Mouse (Mus musculus): ENCODE results near the gene Snx33. TPM values are rescaled to one million over a fixed set of nuclear protein-coding genes. Genes with fewer than 3 reads are reported as not detected.
"Not testable (repeated sequence)": the region's sequence is repeated elsewhere in the genome, so short reads cannot be mapped to it uniquely, and the experiment has no call there.

The Snx33 gene
- polyA plus RNA-seq (2016; fragmentation: Nextera tagmentation; extraction: Ambion mirVana) = 9.3 and 11.6 TPM in 2 replicates

- Histone ChIP-seq H3K27ac (peak within 1 kb of the TSS; percentile 96), H3K9me3 (replicated peaks) (no peaks in the 10 kb centered on the region), H3K36me3 (peaks cover 31% of the 10 kb centered on the region), H3K4me3 (peak within 1 kb of the TSS; percentile 76), H3K27me3 (ENCODE audit: low read depth, poor library complexity, severe bottlenecking) (no peaks in the 10 kb centered on the region), H3K4me1 (peaks cover 50% of the 10 kb centered on the region)
- WGBS = under 1% methylated on average over 50 of the region's 50 CpGs
- DNase-seq (ENCODE audit: low spot score) = peak; percentile 94
Observed at GRCm38 (mm10) chr9:56928041-56928811, at the start of gene Snx33. TSS of gene Snx33 (minus strand) at chr9:56928371.

DNA sequence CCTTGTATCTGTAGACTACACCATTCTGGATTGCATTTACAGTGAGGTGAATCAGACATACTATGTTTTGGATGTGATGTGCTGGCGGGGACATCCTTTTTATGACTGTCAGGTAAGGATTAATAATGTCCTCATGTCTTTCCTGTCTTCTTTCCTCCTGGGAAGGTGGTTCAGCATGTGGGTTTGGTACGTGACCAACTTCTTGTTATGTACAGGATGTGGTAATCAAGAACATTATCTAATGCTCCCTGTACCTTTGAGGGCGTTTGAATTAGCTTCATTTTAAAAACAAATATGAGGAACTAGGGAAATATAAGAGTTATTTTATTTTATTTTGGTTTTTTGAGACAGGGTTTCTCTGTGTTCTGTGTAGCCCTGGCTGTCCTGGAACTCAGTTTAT, 47.0 kb upstream of the Snx33 start:
- Histone ChIP-seq H3K27ac (no peak overlapping the region), H3K9me3 (replicated peaks) (no peaks in the 10 kb centered on the region), H3K27me3 (ENCODE audit: low read depth, poor library complexity, severe bottlenecking) (no peaks in the 10 kb centered on the region), H3K4me1 (no peaks in the 10 kb centered on the region), H3K4me3 (no peak overlapping the region), H3K36me3 (peaks cover 24% of the 10 kb centered on the region)
- no peak for DNase-seq (ENCODE audit: low spot score)
- WGBS = 86% methylated on average over 3 of the region's 3 CpGs

- Histone ChIP-seq H3K27ac (no peak overlapping the region), H3K4me1 (no peaks in the 10 kb centered on the region), H3K4me3 (no peak overlapping the region), H3K27me3 (ENCODE audit: low read depth, poor library complexity, severe bottlenecking) (no peaks in the 10 kb centered on the region), H3K9me3 (replicated peaks) (no peaks in the 10 kb centered on the region), H3K36me3 (peaks cover 19% of the 10 kb centered on the region)
- 86% methylated on average over 8 of the region's 8 CpGs for WGBS
- no peak for DNase-seq (ENCODE audit: low spot score)
Observed at GRCm38 (mm10) chr9:56973960-56974524, 45.9 kb upstream of the Snx33 start.

DNA sequence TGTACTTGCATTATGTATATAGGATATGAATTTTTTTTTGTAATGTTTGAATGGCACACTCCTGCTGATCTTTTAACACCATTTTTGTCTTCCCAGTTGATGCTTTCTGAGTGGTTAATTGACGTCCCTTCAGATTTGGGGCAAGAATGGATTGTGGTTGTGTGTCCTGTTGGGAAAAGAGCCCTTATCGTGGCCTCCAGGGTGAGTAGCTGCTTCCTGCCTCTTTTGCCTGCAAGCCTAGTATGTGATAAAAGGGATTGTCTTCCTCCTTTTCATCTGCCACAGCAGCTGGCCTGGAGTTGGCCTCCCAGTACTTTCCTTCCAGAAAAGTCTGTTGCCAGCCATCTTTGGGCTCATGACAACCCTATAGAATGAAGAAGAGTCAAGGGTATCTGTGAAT, 42.0 kb upstream of the Snx33 start:
- Histone ChIP-seq H3K4me1 (no peaks in the 10 kb centered on the region), H3K27ac (no peak overlapping the region), H3K27me3 (ENCODE audit: low read depth, poor library complexity, severe bottlenecking) (no peaks in the 10 kb centered on the region), H3K4me3 (no peak overlapping the region), H3K9me3 (replicated peaks) (no peaks in the 10 kb centered on the region), H3K36me3 (peaks cover 34% of the 10 kb centered on the region)
- DNase-seq (ENCODE audit: low spot score) = no peak
- 76% methylated on average over 2 of the region's 2 CpGs for WGBS

GRCm38 (mm10) chr9:56961591-56961990, 33.4 kb upstream of the Snx33 start:
- peaks cover 3% of the 10 kb centered on the region; the same call in 1 of the 2 replicates for H3K4me1 ChIP-seq
- H3K27ac ChIP-seq = no peak overlapping the region
- no peak for DNase-seq (ENCODE audit: low spot score)
- no peaks in the 10 kb centered on the region for H3K9me3 ChIP-seq (replicated peaks)
- peaks cover 50% of the 10 kb centered on the region for H3K36me3 ChIP-seq
- H3K4me3 ChIP-seq = no peak overlapping the region
- no peaks in the 10 kb centered on the region for H3K27me3 ChIP-seq (ENCODE audit: low read depth, poor library complexity, severe bottlenecking)
- 98% methylated on average over 3 of the region's 3 CpGs for WGBS

- H3K27ac ChIP-seq = no peak overlapping the region
- no peak overlapping the region for H3K4me3 ChIP-seq
- no peaks in the 10 kb centered on the region for H3K27me3 ChIP-seq (ENCODE audit: low read depth, poor library complexity, severe bottlenecking)
- H3K9me3 ChIP-seq (replicated peaks) = no peaks in the 10 kb centered on the region
- no peak for DNase-seq (ENCODE audit: low spot score)
- H3K4me1 ChIP-seq = peaks cover 3% of the 10 kb centered on the region; the same call in 1 of the 2 replicates
- WGBS = 96% methylated on average over 2 of the region's 2 CpGs
- H3K36me3 ChIP-seq = peaks cover 48% of the 10 kb centered on the region
Observed at GRCm38 (mm10) chr9:56958689-56959088, 30.5 kb upstream of the Snx33 start.

DNA sequence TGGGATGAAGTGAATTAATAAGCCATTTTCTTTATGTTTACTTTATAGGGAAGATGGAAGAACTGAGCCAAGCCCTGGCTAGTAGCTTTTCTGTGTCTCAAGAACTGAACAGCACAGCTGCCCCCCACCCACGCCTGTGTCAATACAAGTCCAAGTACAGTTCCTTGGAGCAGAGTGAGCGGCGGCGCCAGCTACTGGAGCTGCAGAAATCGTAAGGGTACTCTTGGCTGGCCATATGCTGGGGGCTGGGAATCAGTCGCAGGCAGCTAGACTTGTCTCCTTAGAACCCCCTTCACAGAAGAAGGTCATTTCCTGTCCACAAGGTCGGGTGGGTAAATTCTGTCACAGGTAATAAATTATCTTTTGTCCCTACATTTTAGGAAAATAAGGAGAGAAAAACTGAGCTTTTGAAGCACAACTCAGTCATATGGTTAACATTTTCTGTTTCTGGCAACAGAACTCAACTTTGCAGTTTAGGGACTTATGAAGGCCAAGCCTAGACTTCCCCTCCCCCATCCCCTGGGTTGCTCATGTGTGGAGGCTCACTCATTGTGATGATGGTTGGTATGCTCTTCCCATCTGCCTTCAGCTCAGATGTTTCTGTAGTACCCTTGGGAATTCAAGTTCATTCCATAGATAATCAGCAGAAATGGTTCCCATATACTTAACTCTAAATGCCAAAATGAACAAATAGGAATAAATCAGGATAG, 28.9 kb upstream of the Snx33 start:
- Histone ChIP-seq H3K36me3 (peaks cover 34% of the 10 kb centered on the region), H3K4me3 (no peak overlapping the region), H3K27me3 (ENCODE audit: low read depth, poor library complexity, severe bottlenecking) (no peaks in the 10 kb centered on the region), H3K4me1 (peaks cover 3% of the 10 kb centered on the region; the same call in 1 of the 2 replicates), H3K9me3 (replicated peaks) (no peaks in the 10 kb centered on the region), H3K27ac (no peak overlapping the region)
- DNase-seq (ENCODE audit: low spot score) = peak; percentile 50
- WGBS = 53% methylated on average over 7 of the region's 7 CpGs

GRCm38 (mm10) chr9:56953562-56953961, 25.4 kb upstream of the Snx33 start:
- peaks cover 16% of the 10 kb centered on the region for H3K4me1 ChIP-seq
- H3K9me3 ChIP-seq (replicated peaks) = no peaks in the 10 kb centered on the region
- H3K4me3 ChIP-seq = no peak overlapping the region
- H3K27me3 ChIP-seq (ENCODE audit: low read depth, poor library complexity, severe bottlenecking) = no peaks in the 10 kb centered on the region
- no peak for DNase-seq (ENCODE audit: low spot score)
- 93% methylated on average over 1 of the region's 1 CpGs for WGBS
- H3K36me3 ChIP-seq = peaks cover 18% of the 10 kb centered on the region
- H3K27ac ChIP-seq = no peak overlapping the region

GRCm38 (mm10) chr9:56950414-56951400, 22.5 kb upstream of the Snx33 start, which contains the start of gene Snupn:
TSS of gene Snupn (plus strand) at chr9:56950878.
- peak; percentile 98 for DNase-seq (ENCODE audit: low spot score)
- under 1% methylated on average over 50 of the region's 50 CpGs for WGBS

GRCm38 (mm10) chr9:56949767-56950166, 21.6 kb upstream of the Snx33 start:
- Histone ChIP-seq H3K9me3 (replicated peaks) (no peaks in the 10 kb centered on the region), H3K27me3 (ENCODE audit: low read depth, poor library complexity, severe bottlenecking) (no peaks in the 10 kb centered on the region), H3K4me3 (peak overlapping the region; percentile 57), H3K4me1 (peaks cover 13% of the 10 kb centered on the region), H3K36me3 (no peaks in the 10 kb centered on the region), H3K27ac (peak overlapping the region; percentile 87)
- 19% methylated on average over 13 of the region's 13 CpGs for WGBS
- DNase-seq (ENCODE audit: low spot score) = peak; percentile 44

More at GRCm38 (mm10) chr9:56950414-56951400, 22.5 kb upstream of the Snx33 start, which contains the start of gene Snupn:
- Histone ChIP-seq H3K9me3 (replicated peaks) (no peaks in the 10 kb centered on the region), H3K4me1 (peaks cover 13% of the 10 kb centered on the region), H3K4me3 (peak within 1 kb of the TSS; percentile 57), H3K27me3 (ENCODE audit: low read depth, poor library complexity, severe bottlenecking) (no peaks in the 10 kb centered on the region), H3K27ac (peak within 1 kb of the TSS; percentile 87), H3K36me3 (peaks cover 3% of the 10 kb centered on the region)

DNA sequence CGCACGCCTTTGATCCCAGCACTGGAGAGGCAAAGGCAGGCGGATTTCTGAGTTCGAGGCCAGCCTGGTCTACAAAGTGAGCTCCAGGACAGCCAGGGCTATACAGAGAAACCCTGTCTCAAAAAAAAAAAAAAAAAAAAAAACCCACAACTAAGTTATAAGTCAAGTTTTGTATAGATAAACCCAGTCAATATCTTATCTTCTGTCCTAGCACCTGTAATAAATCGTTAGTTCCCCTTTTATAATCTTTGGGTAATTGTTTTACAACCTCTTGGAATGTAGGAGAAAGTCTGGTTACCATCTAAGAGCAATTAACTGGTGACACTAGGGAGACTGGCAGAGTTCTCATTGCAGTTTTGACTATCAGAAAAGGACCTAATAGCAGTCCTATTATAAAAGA, 20.5 kb upstream of the Snx33 start:
- H3K4me3 ChIP-seq; H3K27ac ChIP-seq; H3K9me3 ChIP-seq (replicated peaks); H3K36me3 ChIP-seq; H3K27me3 ChIP-seq (ENCODE audit: low read depth, poor library complexity, severe bottlenecking); DNase-seq (ENCODE audit: low spot score): not testable (repeated sequence)
- peaks cover 13% of the 10 kb centered on the region for H3K4me1 ChIP-seq
- WGBS = 40% methylated on average over 5 of the region's 5 CpGs

- not testable (repeated sequence) for H3K36me3 ChIP-seq; H3K27ac ChIP-seq; H3K27me3 ChIP-seq (ENCODE audit: low read depth, poor library complexity, severe bottlenecking); H3K4me3 ChIP-seq; H3K9me3 ChIP-seq (replicated peaks)
- peaks cover 13% of the 10 kb centered on the region for H3K4me1 ChIP-seq
- WGBS = 33% methylated on average over 3 of the region's 3 CpGs
- DNase-seq (ENCODE audit: low spot score) = peak; percentile 42
Observed at GRCm38 (mm10) chr9:56947481-56947880, 19.3 kb upstream of the Snx33 start.

All from limb, embryonic 10.5 days (tissue).